ENCODE assay signal across 7 mouse cellular contexts in genomic region chr13:44839866-44840835, GRCm38 (mm10).
DNase-seq lines count a peak whose midpoint lies in the region; ATAC-seq and TF ChIP-seq lines count a peak whose summit lies in the region.

No protein-coding gene starts in this region.

- TF ChIP-seq CTCF in brain, embryonic 14.5 days (IDR thresholded peaks at IDR 0.05; ENCODE audit: borderline replicate concordance, extremely low read depth, insufficient read depth, insufficient read length) = no peak

- WGBS in embryonic facial prominence, embryonic 14.5 days = 4% methylated on average over 20 of the region's 20 CpGs
- 7% methylated on average over 20 of the region's 20 CpGs for WGBS in limb, embryonic 11.5 days
- 3% methylated on average over 20 of the region's 20 CpGs for WGBS in midbrain, embryonic 14.5 days
- WGBS in stomach, embryonic 16.5 days = 7% methylated on average over 20 of the region's 20 CpGs

- H3K27me3 ChIP-seq in embryonic facial prominence, embryonic 14.5 days (replicated peaks; ENCODE audit: control insufficient read depth, insufficient read depth, low read length) = no peaks in the 10 kb centered on the region
- H3K27me3 ChIP-seq in limb, embryonic 11.5 days (ENCODE audit: control insufficient read depth, insufficient read depth, low read length) = no peaks in the 10 kb centered on the region
- no peaks in the 10 kb centered on the region for H3K27me3 ChIP-seq in midbrain, embryonic 14.5 days (ENCODE audit: control insufficient read depth, insufficient read depth, low read length)
- no peaks in the 10 kb centered on the region for H3K27me3 ChIP-seq in stomach, embryonic 16.5 days (ENCODE audit: control insufficient read depth, insufficient read depth, low read length)

- peak overlapping the region; percentile 45 for H3K27ac ChIP-seq in embryonic facial prominence, embryonic 14.5 days (replicated peaks; ENCODE audit: low read depth, low read length)
- H3K27ac ChIP-seq in limb, embryonic 11.5 days (replicated peaks; ENCODE audit: low read depth, low read length) = peak overlapping the region; percentile 15; the same call in 1 of the 2 replicates
- peak overlapping the region; percentile 96 for H3K27ac ChIP-seq in midbrain, embryonic 14.5 days (replicated peaks; ENCODE audit: low read depth, low read length)
- H3K27ac ChIP-seq in stomach, embryonic 16.5 days (ENCODE audit: low read length) = peak overlapping the region; percentile 54; the same call in 1 of the 2 replicates

- TF ChIP-seq POLR2A in brain, embryonic 14.5 days (IDR thresholded peaks at IDR 0.05; ENCODE audit: borderline replicate concordance, extremely low read depth, insufficient read depth, insufficient read length, poor library complexity, severe bottlenecking) = no peak

- H3K4me2 ChIP-seq in embryonic facial prominence, embryonic 14.5 days (ENCODE audit: low read depth, low read length) = peak overlapping the region; percentile 59
- peak overlapping the region; percentile 44 for H3K4me2 ChIP-seq in limb, embryonic 11.5 days (ENCODE audit: low read depth, severe bottlenecking)
- H3K4me2 ChIP-seq in midbrain, embryonic 14.5 days (ENCODE audit: low read length) = peak overlapping the region; percentile 69
- H3K4me2 ChIP-seq in stomach, embryonic 16.5 days (ENCODE audit: low read depth, low read length) = peak overlapping the region; percentile 50

- H3K36me3 ChIP-seq in embryonic facial prominence, embryonic 14.5 days (ENCODE audit: control insufficient read depth, insufficient read depth, low read length) = no peaks in the 10 kb centered on the region
- no peaks in the 10 kb centered on the region for H3K36me3 ChIP-seq in limb, embryonic 11.5 days (ENCODE audit: control insufficient read depth, insufficient read depth, low read length)
- H3K36me3 ChIP-seq in midbrain, embryonic 14.5 days (ENCODE audit: control insufficient read depth, insufficient read depth, low read length) = no peaks in the 10 kb centered on the region
- no peaks in the 10 kb centered on the region for H3K36me3 ChIP-seq in stomach, embryonic 16.5 days (ENCODE audit: control insufficient read depth, insufficient read depth, low read length)

- H3K9ac ChIP-seq in embryonic facial prominence, embryonic 14.5 days (ENCODE audit: low read depth, low read length) = peak overlapping the region; percentile 41
- H3K9ac ChIP-seq in limb, embryonic 11.5 days (ENCODE audit: low read length) = no peak overlapping the region
- peak overlapping the region; percentile 69 for H3K9ac ChIP-seq in midbrain, embryonic 14.5 days (replicated peaks; ENCODE audit: low read length)
- peak overlapping the region; percentile 27; the same call in 1 of the 2 replicates for H3K9ac ChIP-seq in stomach, embryonic 16.5 days (ENCODE audit: low read length)

- peak; percentile 98 for DNase-seq in brain, embryonic 14.5 days (ENCODE audit: low read depth)
- DNase-seq in embryonic facial prominence, embryonic 14.5 days (ENCODE audit: low spot score) = peak; percentile 90
- peak; percentile 83 to 90 for DNase-seq in heart, adult 9 months (ENCODE audit: low spot score in 2 of 2)
- DNase-seq in kidney, adult 9 months = peak; percentile 92
- DNase-seq in limb, embryonic 11.5 days (ENCODE audit: low spot score) = peak; percentile 81
- DNase-seq in midbrain, embryonic 14.5 days = peak; percentile 94

- peak; percentile 86 for ATAC-seq in embryonic facial prominence, embryonic 14.5 days (ENCODE audit: low read depth)
- ATAC-seq in limb, embryonic 11.5 days (ENCODE audit: insufficient number of reproducible peaks, low FRiP score, low TSS enrichment, low read depth) = peak; percentile 75; the same call in 1 of the 2 replicates
- ATAC-seq in midbrain, embryonic 14.5 days (ENCODE audit: low FRiP score, low TSS enrichment) = peak; percentile 91
- peak; percentile 92 for ATAC-seq in stomach, embryonic 16.5 days (ENCODE audit: insufficient read depth, low FRiP score)

- H3K9me3 ChIP-seq in embryonic facial prominence, embryonic 14.5 days (ENCODE audit: control insufficient read depth, low read length) = no peaks in the 10 kb centered on the region
- no peaks in the 10 kb centered on the region for H3K9me3 ChIP-seq in limb, embryonic 11.5 days (ENCODE audit: control insufficient read depth, low read length)
- no peaks in the 10 kb centered on the region for H3K9me3 ChIP-seq in midbrain, embryonic 14.5 days (ENCODE audit: control insufficient read depth, low read length)
- H3K9me3 ChIP-seq in stomach, embryonic 16.5 days (replicated peaks; ENCODE audit: control insufficient read depth, low read length) = no peaks in the 10 kb centered on the region

- H3K4me1 ChIP-seq in embryonic facial prominence, embryonic 14.5 days (ENCODE audit: control insufficient read depth, insufficient read depth, low read length) = peaks cover 29% of the 10 kb centered on the region
- peaks cover 24% of the 10 kb centered on the region for H3K4me1 ChIP-seq in limb, embryonic 11.5 days (ENCODE audit: control insufficient read depth, insufficient read depth, low read length)
- peaks cover 41% of the 10 kb centered on the region for H3K4me1 ChIP-seq in midbrain, embryonic 14.5 days (ENCODE audit: control insufficient read depth, insufficient read depth, low read length)
- H3K4me1 ChIP-seq in stomach, embryonic 16.5 days (ENCODE audit: control insufficient read depth, insufficient read depth, low read length) = peaks cover 22% of the 10 kb centered on the region

- peak overlapping the region; percentile 32 for H3K4me3 ChIP-seq in embryonic facial prominence, embryonic 14.5 days (ENCODE audit: low read depth, low read length)
- no peak overlapping the region; the same call in 1 of the 2 replicates for H3K4me3 ChIP-seq in limb, embryonic 11.5 days (ENCODE audit: low read depth, low read length)
- peak overlapping the region; percentile 47 for H3K4me3 ChIP-seq in midbrain, embryonic 14.5 days (replicated peaks; ENCODE audit: low read depth, low read length)
- H3K4me3 ChIP-seq in stomach, embryonic 16.5 days (replicated peaks; ENCODE audit: low read length) = peak overlapping the region; percentile 37

Comparison
In these comparisons a context has a peak if more than half of its experiments do, and no peak if none do; other contexts are left out.
1. H3K27ac ChIP-seq: peak in every context shown above with its lines; median percentile 96 in midbrain, embryonic 14.5 days; 54 in stomach, embryonic 16.5 days; 45 in embryonic facial prominence, embryonic 14.5 days; 15 in limb, embryonic 11.5 days.